Mouse (Mus musculus): Measurements from ENCODE around the gene Jmjd1c. TPM values are rescaled to one million over a fixed set of nuclear protein-coding genes. Genes with fewer than 3 reads are reported as not detected.

Gene Jmjd1c
- polyA plus RNA-seq, 1 experiment = 9.6 TPM

DNA sequence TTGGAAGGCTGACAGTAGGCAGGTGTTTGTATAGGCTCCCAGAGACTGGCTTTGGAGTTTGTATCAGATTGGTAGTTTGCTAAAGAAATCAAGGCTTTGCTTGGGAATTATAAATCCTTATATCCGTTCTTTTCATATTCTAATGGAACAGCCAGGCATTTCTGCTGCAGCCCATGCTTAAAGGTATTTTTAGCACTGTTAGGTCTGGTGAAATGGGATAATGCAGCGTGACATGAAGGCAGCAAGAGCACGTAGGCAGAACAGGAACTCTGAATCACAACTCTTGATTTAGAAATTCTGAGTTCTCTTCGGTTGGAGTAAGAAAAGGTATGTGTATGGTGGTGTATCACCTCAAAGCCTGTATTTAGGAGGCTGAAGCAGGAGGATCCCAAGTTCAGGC lies 28.2 kb downstream of the Jmjd1c start:
- Histone ChIP-seq H3K27ac (ENCODE audit: control insufficient read depth, insufficient read depth, low read depth, low read length) (no peak overlapping the region), H3K4me1 (ENCODE audit: control insufficient read depth, insufficient read depth, low read length) (peaks cover 8% of the 10 kb centered on the region), H3K36me3 (ENCODE audit: control insufficient read depth, insufficient read depth, low read length) (no peaks in the 10 kb centered on the region), H3K4me3 (ENCODE audit: control insufficient read depth, low read depth, low read length) (peak overlapping the region; percentile 2; the same call in 1 of the 2 replicates), H3K27me3 (ENCODE audit: control insufficient read depth, insufficient read depth, low read length) (no peaks in the 10 kb centered on the region)
- TF ChIP-seq POLR2A (IDR thresholded peaks at IDR 0.05; ENCODE audit: control insufficient read depth, low read depth, low read length) = no peak
- no peak for TF ChIP-seq CTCF (IDR thresholded peaks at IDR 0.05; ENCODE audit: control insufficient read depth, insufficient read depth, insufficient replicate concordance, low read depth, low read length)

DNA sequence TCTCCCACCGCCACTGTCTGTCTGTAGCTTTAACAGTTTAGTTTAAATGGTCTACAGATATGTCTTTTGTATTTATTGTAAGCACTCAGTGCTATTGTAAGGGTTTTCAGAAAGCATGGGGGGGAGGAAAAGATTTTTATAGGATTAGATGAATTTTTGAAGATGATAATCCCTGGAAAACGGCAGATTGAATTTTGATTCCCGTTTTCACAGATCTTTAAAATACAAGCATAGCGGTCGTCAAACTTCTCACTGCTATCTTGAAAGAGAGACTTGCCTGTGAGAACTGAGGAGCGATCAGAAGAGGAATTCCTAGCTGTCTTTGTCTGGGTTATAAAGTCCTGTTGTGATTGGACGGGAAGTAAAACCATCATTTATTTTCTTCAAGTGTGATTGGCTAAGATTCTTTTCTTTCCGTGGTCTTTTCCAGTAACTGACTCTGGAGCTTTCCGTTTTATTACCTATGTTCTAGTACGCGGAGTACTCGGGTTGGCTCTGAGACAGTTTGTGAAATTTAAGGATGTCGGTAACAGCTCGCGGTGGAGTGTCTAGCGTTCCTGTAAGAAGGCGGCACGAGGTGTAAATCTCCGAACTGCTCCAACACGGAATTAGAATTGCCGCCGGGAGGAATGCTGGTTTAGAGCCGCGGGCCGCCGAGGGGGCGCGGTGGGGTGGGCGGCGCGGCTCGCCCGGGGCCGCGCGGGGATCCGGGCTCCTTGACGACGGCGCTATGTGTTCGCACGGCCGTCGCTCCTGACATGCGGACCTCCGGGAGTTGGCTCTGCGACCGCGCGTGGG lies 30.3 kb downstream of the Jmjd1c start:
- Histone ChIP-seq H3K4me3 (ENCODE audit: control insufficient read depth, low read depth, low read length) (peak overlapping the region; percentile 99), H3K4me1 (ENCODE audit: control insufficient read depth, insufficient read depth, low read length) (no peaks in the 10 kb centered on the region; the same call in 1 of the 2 replicates), H3K36me3 (ENCODE audit: control insufficient read depth, insufficient read depth, low read length) (no peaks in the 10 kb centered on the region), H3K27me3 (ENCODE audit: control insufficient read depth, insufficient read depth, low read length) (no peaks in the 10 kb centered on the region), H3K27ac (ENCODE audit: control insufficient read depth, insufficient read depth, low read depth, low read length) (peak overlapping the region; percentile 89)
- TF ChIP-seq CTCF (IDR thresholded peaks at IDR 0.05; ENCODE audit: control insufficient read depth, insufficient read depth, insufficient replicate concordance, low read depth, low read length) (no peak), POLR2A (IDR thresholded peaks at IDR 0.05; ENCODE audit: control insufficient read depth, low read depth, low read length) (no peak)

DNA sequence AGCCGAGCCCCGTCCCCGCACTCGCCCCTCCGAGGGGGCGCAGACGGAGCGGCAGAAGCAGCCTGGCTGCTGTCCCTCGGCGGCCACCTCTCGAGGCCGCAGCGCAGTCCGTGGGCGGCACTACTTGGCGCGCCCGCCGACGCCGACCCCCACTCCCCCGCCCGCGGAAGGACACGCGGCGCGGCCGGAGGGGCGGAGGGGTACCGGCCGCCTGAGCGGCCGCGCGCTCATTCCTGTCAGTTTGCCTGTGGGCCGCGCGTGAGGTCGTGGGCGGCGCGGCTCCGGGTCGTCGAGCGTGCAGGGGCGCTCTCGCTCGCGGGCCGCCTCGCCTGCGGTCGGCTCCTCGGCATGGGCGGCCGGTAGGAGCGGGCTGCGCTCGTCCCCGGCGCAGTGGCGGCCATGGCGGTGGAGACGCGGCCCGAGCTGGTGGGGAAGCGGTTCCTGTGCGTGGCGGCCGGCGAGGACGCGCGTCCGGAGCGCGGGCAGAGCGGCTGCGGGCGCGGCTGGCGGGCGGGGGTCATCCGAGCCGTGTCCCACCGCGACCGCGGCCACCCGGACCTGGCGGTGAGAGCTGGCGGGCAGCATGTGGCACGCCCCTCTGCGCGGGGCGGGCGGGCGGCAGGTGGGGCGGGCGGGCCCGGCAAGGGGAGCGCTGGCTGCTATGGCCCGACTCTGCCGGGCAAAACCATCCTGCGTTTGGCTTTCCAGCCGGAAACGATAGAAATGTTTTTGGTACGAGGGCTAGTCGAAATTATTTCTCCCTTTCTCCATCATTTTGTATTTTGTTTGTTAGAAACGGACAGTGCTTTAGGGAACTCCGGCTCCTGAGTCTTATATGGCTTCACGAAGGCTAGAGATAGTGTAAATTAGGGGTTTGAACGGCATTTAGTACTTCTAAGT lies 31.2 kb downstream of the Jmjd1c start:
- peak overlapping the region; percentile 99 for H3K4me3 ChIP-seq (ENCODE audit: control insufficient read depth, low read depth, low read length)
- no peaks in the 10 kb centered on the region; the same call in 1 of the 2 replicates for H3K4me1 ChIP-seq (ENCODE audit: control insufficient read depth, insufficient read depth, low read length)
- no peaks in the 10 kb centered on the region for H3K27me3 ChIP-seq (ENCODE audit: control insufficient read depth, insufficient read depth, low read length)
- H3K27ac ChIP-seq (ENCODE audit: control insufficient read depth, insufficient read depth, low read depth, low read length) = peak overlapping the region; percentile 89
- H3K36me3 ChIP-seq (ENCODE audit: control insufficient read depth, insufficient read depth, low read length) = no peaks in the 10 kb centered on the region
- peak; percentile 66 for TF ChIP-seq POLR2A (IDR thresholded peaks at IDR 0.05; ENCODE audit: control insufficient read depth, low read depth, low read length)
- TF ChIP-seq CTCF (IDR thresholded peaks at IDR 0.05; ENCODE audit: control insufficient read depth, insufficient read depth, insufficient replicate concordance, low read depth, low read length) = no peak

DNA sequence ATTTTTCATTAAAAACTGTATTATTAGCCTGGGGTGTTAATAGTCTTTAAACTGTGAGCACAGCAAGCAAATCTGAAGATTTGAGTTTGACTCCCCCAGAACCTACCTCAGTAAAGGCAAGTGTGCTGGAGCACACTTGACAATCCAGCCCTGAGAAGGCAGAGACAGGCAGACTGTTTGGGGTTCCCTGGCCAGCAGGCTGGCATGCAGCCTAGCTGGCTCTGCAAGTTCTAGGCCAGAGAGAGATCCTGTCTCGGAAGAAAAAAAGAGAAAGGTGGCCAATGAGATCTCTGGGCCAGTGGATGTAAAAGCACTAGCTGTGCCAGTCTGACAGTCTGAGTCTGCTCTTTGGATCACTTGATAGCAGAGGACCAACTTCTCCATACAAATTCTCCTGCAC lies 33.6 kb downstream of the Jmjd1c start:
- peak overlapping the region; percentile 51 for H3K4me3 ChIP-seq (ENCODE audit: control insufficient read depth, low read depth, low read length)
- H3K27me3 ChIP-seq (ENCODE audit: control insufficient read depth, insufficient read depth, low read length) = no peaks in the 10 kb centered on the region
- H3K4me1 ChIP-seq (ENCODE audit: control insufficient read depth, insufficient read depth, low read length) = no peaks in the 10 kb centered on the region; the same call in 1 of the 2 replicates
- H3K36me3 ChIP-seq (ENCODE audit: control insufficient read depth, insufficient read depth, low read length) = no peaks in the 10 kb centered on the region
- TF ChIP-seq CTCF (IDR thresholded peaks at IDR 0.05; ENCODE audit: control insufficient read depth, insufficient read depth, insufficient replicate concordance, low read depth, low read length) (no peak), POLR2A (IDR thresholded peaks at IDR 0.05; ENCODE audit: control insufficient read depth, low read depth, low read length) (no peak)
- no peak overlapping the region for H3K27ac ChIP-seq (ENCODE audit: control insufficient read depth, insufficient read depth, low read depth, low read length)

DNA sequence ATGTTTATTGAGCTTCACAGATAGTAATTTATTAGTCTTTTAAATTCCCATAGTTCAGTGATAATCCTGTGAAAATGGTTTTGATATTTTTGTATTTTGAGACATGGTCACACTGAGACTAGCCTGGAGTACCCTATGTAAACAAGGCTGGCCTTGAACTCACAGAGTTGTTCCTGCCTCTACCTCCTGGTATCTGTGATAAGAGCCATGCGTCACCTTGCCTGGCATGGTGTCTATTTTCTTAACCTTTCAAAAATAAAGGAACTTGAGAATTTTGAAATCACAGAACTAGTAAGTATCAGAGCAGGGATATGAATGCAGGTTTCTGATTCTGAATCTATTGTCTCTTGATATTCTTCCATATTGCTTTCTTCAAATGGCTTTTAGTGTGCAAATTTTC lies 35.8 kb downstream of the Jmjd1c start:
- no peaks in the 10 kb centered on the region for H3K27me3 ChIP-seq (ENCODE audit: control insufficient read depth, insufficient read depth, low read length)
- TF ChIP-seq CTCF (IDR thresholded peaks at IDR 0.05; ENCODE audit: control insufficient read depth, insufficient read depth, insufficient replicate concordance, low read depth, low read length) = no peak
- no peak for TF ChIP-seq POLR2A (IDR thresholded peaks at IDR 0.05; ENCODE audit: control insufficient read depth, low read depth, low read length)
- H3K27ac ChIP-seq (ENCODE audit: control insufficient read depth, insufficient read depth, low read depth, low read length) = no peak overlapping the region
- no peak overlapping the region for H3K4me3 ChIP-seq (ENCODE audit: control insufficient read depth, low read depth, low read length)
- no peaks in the 10 kb centered on the region; the same call in 1 of the 2 replicates for H3K4me1 ChIP-seq (ENCODE audit: control insufficient read depth, insufficient read depth, low read length)
- no peaks in the 10 kb centered on the region for H3K36me3 ChIP-seq (ENCODE audit: control insufficient read depth, insufficient read depth, low read length)

DNA sequence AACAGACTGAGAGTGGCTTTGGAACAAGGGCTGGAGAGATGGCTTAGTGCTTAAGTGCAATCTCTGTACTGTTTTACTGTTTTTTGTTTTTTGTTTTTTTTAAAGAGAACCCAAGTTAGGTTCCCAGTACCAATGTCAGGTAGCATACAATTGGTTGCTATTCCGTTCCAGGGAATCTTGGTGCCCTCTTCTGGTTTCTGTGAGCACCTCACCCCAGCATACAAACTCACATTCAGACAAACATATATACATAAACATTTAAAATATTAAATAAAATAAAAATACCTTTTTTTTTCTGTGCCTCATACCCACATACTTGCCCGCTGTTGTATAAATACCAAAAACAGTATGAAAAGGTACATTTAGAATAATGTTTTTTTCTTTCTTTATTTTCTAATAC lies 38.4 kb downstream of the Jmjd1c start:
- Histone ChIP-seq H3K4me3 (ENCODE audit: control insufficient read depth, low read depth, low read length) (no peak overlapping the region), H3K27ac (ENCODE audit: control insufficient read depth, insufficient read depth, low read depth, low read length) (no peak overlapping the region), H3K36me3 (ENCODE audit: control insufficient read depth, insufficient read depth, low read length) (no peaks in the 10 kb centered on the region), H3K27me3 (ENCODE audit: control insufficient read depth, insufficient read depth, low read length) (no peaks in the 10 kb centered on the region), H3K4me1 (ENCODE audit: control insufficient read depth, insufficient read depth, low read length) (no peaks in the 10 kb centered on the region; the same call in 1 of the 2 replicates)
- TF ChIP-seq CTCF (IDR thresholded peaks at IDR 0.05; ENCODE audit: control insufficient read depth, insufficient read depth, insufficient replicate concordance, low read depth, low read length) = no peak
- TF ChIP-seq POLR2A (IDR thresholded peaks at IDR 0.05; ENCODE audit: control insufficient read depth, low read depth, low read length) = no peak

DNA sequence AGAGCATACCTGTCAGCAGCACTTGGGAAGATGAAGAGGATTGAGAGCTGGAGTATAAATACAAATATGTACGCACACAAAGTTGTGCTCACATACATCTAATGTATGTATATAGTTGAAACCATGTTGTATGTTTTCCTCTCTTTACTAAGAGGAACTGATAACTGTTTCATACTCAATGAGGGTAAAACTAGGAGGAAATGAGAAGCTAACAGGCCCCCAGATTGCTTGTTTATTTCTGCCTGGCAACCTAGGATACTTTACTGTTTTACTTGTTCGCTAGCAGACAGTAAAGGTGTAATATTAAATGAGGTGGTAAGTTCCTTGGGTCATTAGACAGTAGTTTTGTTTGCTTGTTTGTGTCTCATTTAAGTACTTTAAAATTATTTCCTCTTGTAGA lies 41.5 kb downstream of the Jmjd1c start:
- Histone ChIP-seq H3K27me3 (ENCODE audit: control insufficient read depth, insufficient read depth, low read length) (no peaks in the 10 kb centered on the region), H3K36me3 (ENCODE audit: control insufficient read depth, insufficient read depth, low read length) (no peaks in the 10 kb centered on the region), H3K4me3 (ENCODE audit: control insufficient read depth, low read depth, low read length) (no peak overlapping the region), H3K4me1 (ENCODE audit: control insufficient read depth, insufficient read depth, low read length) (no peaks in the 10 kb centered on the region), H3K27ac (ENCODE audit: control insufficient read depth, insufficient read depth, low read depth, low read length) (no peak overlapping the region)
- TF ChIP-seq CTCF (IDR thresholded peaks at IDR 0.05; ENCODE audit: control insufficient read depth, insufficient read depth, insufficient replicate concordance, low read depth, low read length) (no peak), POLR2A (IDR thresholded peaks at IDR 0.05; ENCODE audit: control insufficient read depth, low read depth, low read length) (no peak)
